Mouse (Mus musculus) heart, adult 18-20 months (tissue): Measurements from ENCODE around the gene Qrich1. TPM values are rescaled to one million over a fixed set of nuclear protein-coding genes. Genes with fewer than 3 reads are reported as not detected.

ENCODE experiments used
- DNase-seq, 2 experiments: peaks; one replicate each; pipeline ENCODE4 v3.0.0; 2021 to 2022; ENCODE audit warnings: mixed read lengths in 1 of 2
- total RNA-seq, 2 experiments: library from RNA; stranded (reverse); gene quantifications; 2 replicates each; pipeline ENCODE4 v1.2.3; 2021

The Qrich1 gene
- total RNA-seq, 2 experiments from 2014 or later: 57.8 to 58.7 TPM

GRCm38 (mm10) chr9:108564131-108564530, 47.5 kb downstream of the Qrich1 start:
- DNase-seq: peak in 1 of 2 experiments; percentile 2

- no peak for DNase-seq
These were observed 49.5 kb downstream of the Qrich1 start for GRCm38 (mm10) chr9:108565881-108566814.

- DNase-seq: peak; percentile 98
These were observed 50.5 kb downstream of the Qrich1 start, which contains the start of gene Ndufaf3 for GRCm38 (mm10) chr9:108566815-108567776. Gene Ndufaf3 (minus strand): TSS chr9:108567434.

- peak in 1 of 2 experiments; percentile 63 for DNase-seq
These were observed 51.4 kb downstream of the Qrich1 start for GRCm38 (mm10) chr9:108567931-108568419.

- DNase-seq: no peak
These were observed 51.9 kb downstream of the Qrich1 start for GRCm38 (mm10) chr9:108568511-108568921.

- DNase-seq: peak; percentile 89 to 95
These were observed 53.0 kb downstream of the Qrich1 start, which contains the start of gene Dalrd3 for GRCm38 (mm10) chr9:108569381-108570206. Gene Dalrd3 (plus strand): TSS chr9:108569886.

GRCm38 (mm10) chr9:108570207-108570896, 53.7 kb downstream of the Qrich1 start:
- peak; percentile 74 to 89 for DNase-seq

- no peak for DNase-seq
These were observed 54.9 kb downstream of the Qrich1 start for GRCm38 (mm10) chr9:108571401-108571973.

- peak in 1 of 2 experiments; percentile 1 for DNase-seq
These were observed 55.7 kb downstream of the Qrich1 start for GRCm38 (mm10) chr9:108572321-108572720.

- no peak for DNase-seq
These were observed 57.4 kb downstream of the Qrich1 start for GRCm38 (mm10) chr9:108573774-108574690.

GRCm38 (mm10) chr9:108574921-108575320, 58.3 kb downstream of the Qrich1 start:
- no peak for DNase-seq

GRCm38 (mm10) chr9:108575321-108576297, 59.0 kb downstream of the Qrich1 start:
- DNase-seq: no peak

- no peak for DNase-seq
These were observed 60.4 kb downstream of the Qrich1 start for GRCm38 (mm10) chr9:108577025-108577424.

- DNase-seq: peak; percentile 47 to 69
These were observed 61.4 kb downstream of the Qrich1 start for GRCm38 (mm10) chr9:108577934-108578544.

GRCm38 (mm10) chr9:108578545-108579343, 62.1 kb downstream of the Qrich1 start, which contains the start of gene Wdr6:
Gene Wdr6 (minus strand): TSS chr9:108578739.
- DNase-seq: peak; percentile 89 to 95

- no peak for DNase-seq
These were observed 62.7 kb downstream of the Qrich1 start for GRCm38 (mm10) chr9:108579344-108579690.
